Mouse (Mus musculus): ENCODE measurements around the gene Tax1bp3. TPM values are rescaled to one million over a fixed set of nuclear protein-coding genes. Genes with fewer than 3 reads are reported as not detected.

Tax1bp3 gene
- 131 TPM in 2 replicates for polyA plus RNA-seq (2015; fragmentation: Nextera tagmentation; extraction: Ambion mirVana)

DNA sequence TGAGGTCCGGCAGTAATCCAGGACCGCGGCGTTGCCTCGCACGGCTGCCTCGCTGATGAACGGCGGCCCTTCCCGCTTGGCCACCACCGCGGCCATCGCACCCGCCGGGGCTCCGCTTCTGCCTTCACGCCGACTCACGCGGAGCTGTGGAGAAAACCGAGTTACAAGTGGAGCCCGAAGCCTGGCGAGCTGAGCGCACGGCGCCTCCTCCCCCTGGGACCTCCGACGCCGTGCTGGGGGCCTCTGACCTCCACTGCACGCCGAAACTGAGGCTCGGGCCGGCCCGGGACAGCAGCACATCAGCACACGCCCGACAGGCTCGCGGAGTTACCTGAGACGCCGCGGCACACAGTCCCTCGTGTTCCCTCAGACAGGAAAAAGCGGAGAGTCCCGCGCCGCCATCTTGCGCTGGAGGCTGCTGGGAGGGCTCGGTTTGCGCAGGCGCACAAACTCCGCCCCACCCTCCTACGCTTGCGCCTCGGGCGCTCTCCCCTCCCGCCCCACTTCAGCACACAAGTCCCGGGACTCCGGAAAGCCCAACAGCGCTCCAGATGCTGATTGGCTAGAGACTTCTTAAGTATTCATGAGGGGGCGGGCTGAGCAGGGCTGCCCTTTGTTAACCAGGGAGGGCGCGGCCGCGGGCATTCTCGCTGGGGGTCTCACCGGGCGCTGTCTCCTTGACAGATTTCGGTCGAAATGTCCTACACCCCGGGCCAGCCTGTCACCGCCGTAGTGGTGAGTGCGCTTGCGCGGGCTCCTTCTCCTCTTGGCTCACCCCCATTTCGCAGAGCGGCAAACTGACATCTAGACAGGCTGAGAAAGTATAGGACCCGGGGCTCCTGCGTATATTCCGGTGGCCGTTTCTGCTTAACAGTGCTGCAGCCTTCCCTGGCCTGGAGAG lies at the start of gene Tax1bp3, which contains the start of gene Emc6:
TSS of gene Tax1bp3 (plus strand) at position 476 of the 901 bp plus-strand sequence.
TSS of gene Emc6 (minus strand) at position 430 of the 901 bp plus-strand sequence.
- under 1% methylated on average over 78 of the region's 81 CpGs for WGBS
- 0 out of 2 replicates have a peak, but pooled peaks cover 11% of the 10 kb centered on the region for H3K36me3 ChIP-seq
- peak within 1 kb of the TSS; percentile 85 for H3K27ac ChIP-seq (replicated peaks)
- H3K4me1 ChIP-seq (replicated peaks) = peaks cover 41% of the 10 kb centered on the region
- H3K9ac ChIP-seq = peak within 1 kb of the TSS; percentile 76
- peak within 1 kb of the TSS; percentile 78 for H3K4me2 ChIP-seq
- H3K9me3 ChIP-seq = no peaks in the 10 kb centered on the region
- ATAC-seq (ENCODE audit: low FRiP score, low read depth) = peak; percentile 98
- H3K27me3 ChIP-seq = no peaks in the 10 kb centered on the region
- peak within 1 kb of the TSS; percentile 65 for H3K4me3 ChIP-seq

GRCm38 (mm10) chr11:73131020-73131419 lies 45.9 kb upstream of the Tax1bp3 start:
- no peaks in the 10 kb centered on the region for H3K4me1 ChIP-seq (replicated peaks)
- H3K4me2 ChIP-seq = no peak overlapping the region
- H3K4me3 ChIP-seq = no peak overlapping the region
- H3K27me3 ChIP-seq = no peaks in the 10 kb centered on the region
- H3K9me3 ChIP-seq = no peaks in the 10 kb centered on the region
- no peak overlapping the region for H3K27ac ChIP-seq (replicated peaks)
- no peaks in the 10 kb centered on the region for H3K36me3 ChIP-seq
- WGBS = 84% methylated on average over 7 of the region's 7 CpGs
- H3K9ac ChIP-seq = no peak overlapping the region
- no peak; the same call in 1 of the 2 replicates for ATAC-seq (ENCODE audit: low FRiP score, low read depth)

- Histone ChIP-seq H3K27ac (replicated peaks) (no peak overlapping the region), H3K9me3 (no peaks in the 10 kb centered on the region), H3K4me3 (no peak overlapping the region), H3K27me3 (no peaks in the 10 kb centered on the region), H3K36me3 (no peaks in the 10 kb centered on the region), H3K9ac (no peak overlapping the region), H3K4me1 (replicated peaks) (peaks cover 9% of the 10 kb centered on the region), H3K4me2 (no peak overlapping the region)
- no peak for ATAC-seq (ENCODE audit: low FRiP score, low read depth)
- 96% methylated on average over 6 of the region's 6 CpGs for WGBS
Measured at GRCm38 (mm10) chr11:73132999-73133398, 43.9 kb upstream of the Tax1bp3 start.

DNA sequence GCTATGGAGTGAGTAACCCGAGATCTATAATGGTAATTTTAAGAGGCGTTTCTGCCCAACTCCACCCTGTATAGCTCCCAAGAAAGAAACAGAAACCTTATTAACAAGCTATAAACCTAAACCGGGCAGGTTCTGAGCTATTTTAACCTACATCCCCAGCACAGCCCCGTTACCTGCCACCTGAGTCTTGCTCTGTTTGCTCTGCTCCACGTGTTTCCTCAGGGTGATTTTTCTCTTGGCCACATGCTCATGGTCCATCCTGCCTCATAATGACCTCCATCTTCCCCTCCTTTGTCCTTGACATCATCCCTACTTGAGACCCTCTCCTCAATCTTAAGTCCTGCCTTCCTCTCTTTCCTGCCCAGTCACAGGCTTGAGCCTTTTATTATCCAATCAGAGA lies 42.7 kb upstream of the Tax1bp3 start:
- no peak for ATAC-seq (ENCODE audit: low FRiP score, low read depth)
- H3K4me2 ChIP-seq = no peak overlapping the region
- 95% methylated on average over 5 of the region's 5 CpGs for WGBS
- H3K27me3 ChIP-seq = no peaks in the 10 kb centered on the region
- H3K9ac ChIP-seq = no peak overlapping the region
- H3K27ac ChIP-seq (replicated peaks) = no peak overlapping the region
- peaks cover 14% of the 10 kb centered on the region for H3K4me1 ChIP-seq (replicated peaks)
- no peak overlapping the region for H3K4me3 ChIP-seq
- H3K9me3 ChIP-seq = no peaks in the 10 kb centered on the region
- no peaks in the 10 kb centered on the region for H3K36me3 ChIP-seq

DNA sequence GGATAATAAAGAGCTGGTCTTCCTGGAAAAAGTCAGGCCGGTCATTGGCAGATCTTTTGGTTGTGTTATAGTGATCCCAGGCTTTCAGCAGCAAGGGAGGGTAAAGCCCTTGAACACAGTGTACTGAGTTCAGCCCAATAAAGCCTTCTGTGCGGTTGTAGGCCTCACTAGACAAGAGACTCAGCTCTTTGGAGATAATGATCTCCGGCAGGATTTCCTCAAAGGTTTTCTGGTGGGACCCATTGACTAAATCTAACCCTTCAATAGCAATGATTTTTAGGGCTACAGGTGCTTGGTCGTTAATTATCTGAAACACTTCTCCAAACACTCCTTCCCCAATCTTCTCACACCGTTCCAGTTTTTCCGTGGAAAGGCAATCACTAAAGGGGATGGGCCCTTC lies 40.3 kb upstream of the Tax1bp3 start:
- no peak for ATAC-seq (ENCODE audit: low FRiP score, low read depth)
- Histone ChIP-seq H3K4me2 (peak overlapping the region; percentile 93), H3K9ac (no peak overlapping the region), H3K36me3 (no peaks in the 10 kb centered on the region), H3K27ac (replicated peaks) (no peak overlapping the region), H3K27me3 (no peaks in the 10 kb centered on the region), H3K4me3 (peak overlapping the region; percentile 85; the same call in 1 of the 2 replicates), H3K4me1 (replicated peaks) (peaks cover 14% of the 10 kb centered on the region), H3K9me3 (no peaks in the 10 kb centered on the region)
- WGBS = 91% methylated on average over 6 of the region's 6 CpGs

- H3K9ac ChIP-seq = peak overlapping the region; percentile 48
Measured at GRCm38 (mm10) chr11:73137116-73137515, 39.8 kb upstream of the Tax1bp3 start.

DNA sequence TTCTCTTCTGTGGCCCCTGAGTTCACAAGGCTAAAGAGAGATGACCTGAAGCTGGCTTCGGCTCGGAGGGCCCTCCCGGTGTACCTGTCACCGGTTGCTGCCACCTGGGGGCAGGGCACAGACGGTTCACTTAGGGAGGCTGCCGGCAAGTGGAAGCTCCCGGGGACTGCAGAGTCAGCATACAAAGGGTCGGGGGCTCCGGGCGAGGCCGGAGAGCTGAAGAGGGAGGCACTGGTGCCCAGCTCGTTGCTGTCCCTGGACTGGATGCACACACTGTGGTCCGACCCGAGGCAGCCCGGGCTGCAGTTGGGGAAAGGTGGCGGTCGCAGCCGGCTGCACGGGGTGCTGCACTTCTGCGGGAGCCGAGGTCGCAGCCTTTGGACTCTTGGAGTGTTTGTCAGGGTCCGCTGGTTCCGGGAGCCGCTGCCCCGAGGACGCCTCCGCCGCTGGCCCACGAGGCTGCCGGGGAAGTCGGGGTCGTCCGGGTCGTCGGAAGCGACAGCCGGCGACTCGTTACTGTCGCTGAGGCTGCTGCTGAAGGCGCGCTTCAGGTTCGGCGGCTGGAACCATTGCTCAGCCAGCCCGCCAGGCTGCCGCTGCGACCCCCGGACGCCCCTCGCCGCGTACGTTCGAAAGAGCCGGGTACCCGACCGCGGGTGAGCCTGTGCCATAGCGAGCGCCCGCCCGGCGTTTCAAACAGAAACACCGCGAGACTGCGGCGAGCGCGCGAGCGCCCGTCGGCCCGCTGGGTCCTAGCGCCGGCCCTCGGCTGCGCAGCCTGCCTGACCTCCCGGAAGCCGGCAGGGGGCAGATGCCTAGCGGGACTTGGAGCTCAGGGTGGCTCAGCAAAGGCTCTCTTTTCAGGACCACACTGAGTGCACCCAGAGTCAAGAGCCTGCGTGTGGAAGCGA lies 39.0 kb upstream of the Tax1bp3 start, which contains the start of gene Haspin:
TSS of gene Haspin (minus strand) at position 704 of the 911 bp plus-strand sequence.
- Histone ChIP-seq H3K4me2 (peak within 1 kb of the TSS; percentile 93), H3K27ac (replicated peaks) (no peak within 1 kb of the TSS), H3K9ac (peak within 1 kb of the TSS; percentile 50), H3K9me3 (no peaks in the 10 kb centered on the region), H3K4me1 (replicated peaks) (peaks cover 14% of the 10 kb centered on the region), H3K4me3 (peak within 1 kb of the TSS; percentile 85), H3K27me3 (no peaks in the 10 kb centered on the region), H3K36me3 (no peaks in the 10 kb centered on the region)
- WGBS = under 1% methylated on average over 84 of the region's 84 CpGs
- ATAC-seq (ENCODE audit: low FRiP score, low read depth) = peak; percentile 97

More at GRCm38 (mm10) chr11:73137116-73137515, 39.8 kb upstream of the Tax1bp3 start:
- Histone ChIP-seq H3K4me3 (peak overlapping the region; percentile 85), H3K9me3 (no peaks in the 10 kb centered on the region), H3K4me1 (replicated peaks) (peaks cover 14% of the 10 kb centered on the region), H3K4me2 (peak overlapping the region; percentile 93), H3K36me3 (no peaks in the 10 kb centered on the region), H3K27ac (replicated peaks) (no peak overlapping the region), H3K27me3 (no peaks in the 10 kb centered on the region)
- WGBS = 39% methylated on average over 11 of the region's 11 CpGs
- ATAC-seq (ENCODE audit: low FRiP score, low read depth) = no peak

GRCm38 (mm10) chr11:73144261-73144681 lies 32.6 kb upstream of the Tax1bp3 start:
- H3K4me1 ChIP-seq (replicated peaks) = no peaks in the 10 kb centered on the region
- no peak overlapping the region for H3K4me2 ChIP-seq
- H3K27me3 ChIP-seq = no peaks in the 10 kb centered on the region
- no peaks in the 10 kb centered on the region for H3K9me3 ChIP-seq
- no peak overlapping the region for H3K4me3 ChIP-seq
- H3K36me3 ChIP-seq = no peaks in the 10 kb centered on the region
- 63% methylated on average over 1 of the region's 1 CpGs for WGBS
- no peak overlapping the region for H3K27ac ChIP-seq (replicated peaks)
- no peak overlapping the region for H3K9ac ChIP-seq
- no peak for ATAC-seq (ENCODE audit: low FRiP score, low read depth)

- Histone ChIP-seq H3K9ac (no peak overlapping the region), H3K27ac (replicated peaks) (no peak overlapping the region), H3K9me3 (no peaks in the 10 kb centered on the region), H3K4me1 (replicated peaks) (no peaks in the 10 kb centered on the region), H3K27me3 (no peaks in the 10 kb centered on the region), H3K4me3 (no peak overlapping the region), H3K4me2 (no peak overlapping the region), H3K36me3 (no peaks in the 10 kb centered on the region)
- no peak for ATAC-seq (ENCODE audit: low FRiP score, low read depth)
- WGBS = 58% methylated on average over 11 of the region's 11 CpGs
Measured at GRCm38 (mm10) chr11:73146026-73146974, 30.6 kb upstream of the Tax1bp3 start.

- H3K4me2 ChIP-seq = no peak overlapping the region
- 56% methylated on average over 7 of the region's 7 CpGs for WGBS
- no peaks in the 10 kb centered on the region for H3K4me1 ChIP-seq (replicated peaks)
- no peak overlapping the region for H3K4me3 ChIP-seq
- H3K36me3 ChIP-seq = no peaks in the 10 kb centered on the region
- no peaks in the 10 kb centered on the region for H3K27me3 ChIP-seq
- no peak for ATAC-seq (ENCODE audit: low FRiP score, low read depth)
- H3K27ac ChIP-seq (replicated peaks) = no peak overlapping the region
- no peaks in the 10 kb centered on the region for H3K9me3 ChIP-seq
- no peak overlapping the region for H3K9ac ChIP-seq
Measured at GRCm38 (mm10) chr11:73146975-73147365, 29.9 kb upstream of the Tax1bp3 start.

DNA sequence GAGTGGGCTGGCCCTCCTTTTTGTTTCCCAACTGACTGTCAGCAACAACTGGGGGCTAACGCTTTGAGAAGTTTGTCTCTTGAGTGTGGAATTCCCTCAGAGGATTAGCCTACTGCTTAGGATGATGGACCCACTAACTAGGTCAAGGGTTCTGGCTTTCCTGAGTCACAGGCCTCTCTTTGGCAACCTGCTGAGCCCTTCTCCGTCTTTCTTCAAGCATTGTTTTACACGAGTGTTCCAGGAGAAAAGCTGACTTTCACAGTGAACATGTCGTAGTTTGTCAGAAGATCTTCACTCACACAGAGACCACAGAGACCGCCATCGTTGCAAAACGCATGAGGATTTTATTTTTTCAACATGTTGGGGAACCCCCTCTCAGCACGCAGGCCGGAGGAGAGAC lies 28.7 kb upstream of the Tax1bp3 start:
- no peak overlapping the region for H3K27ac ChIP-seq (replicated peaks)
- no peak for ATAC-seq (ENCODE audit: low FRiP score, low read depth)
- 78% methylated on average over 9 of the region's 9 CpGs for WGBS
- H3K27me3 ChIP-seq = no peaks in the 10 kb centered on the region
- no peaks in the 10 kb centered on the region for H3K4me1 ChIP-seq (replicated peaks)
- H3K9me3 ChIP-seq = no peaks in the 10 kb centered on the region
- H3K4me2 ChIP-seq = no peak overlapping the region
- no peak overlapping the region for H3K4me3 ChIP-seq
- no peaks in the 10 kb centered on the region for H3K36me3 ChIP-seq
- no peak overlapping the region for H3K9ac ChIP-seq
